Mouse (Mus musculus): ENCODE results near the gene Slc26a5. TPM values are rescaled to one million over a fixed set of nuclear protein-coding genes. Genes with fewer than 3 reads are reported as not detected.

The Slc26a5 gene
- polyA plus RNA-seq, 1 experiment from 2014 or later: not detected

GRCm38 (mm10) chr5:21768506-21768905, 96.9 kb downstream of the Slc26a5 start:
- 89% methylated on average over 4 of the region's 4 CpGs for WGBS
- Histone ChIP-seq H3K9ac (no peak overlapping the region), H3K4me1 (no peaks in the 10 kb centered on the region), H3K4me2 (replicated peaks) (no peak overlapping the region), H3K9me3 (no peaks in the 10 kb centered on the region), H3K36me3 (peaks cover 67% of the 10 kb centered on the region), H3K4me3 (no peak overlapping the region), H3K27ac (no peak overlapping the region), H3K27me3 (no peaks in the 10 kb centered on the region)
- no peak for ATAC-seq (ENCODE audit: low FRiP score, low read depth)

Other genes with a start within 250 kb of the Slc26a5 start
- gene Fbxl13, start 220.0 kb downstream of the Slc26a5 start, polyA plus RNA-seq (2015; fragmentation: Nextera tagmentation; extraction: Ambion mirVana): 0.08 and 0.24 TPM in 2 replicates
- gene Armc10, start 219.8 kb downstream of the Slc26a5 start, polyA plus RNA-seq (2015; fragmentation: Nextera tagmentation; extraction: Ambion mirVana): 54.4 TPM in 2 replicates
- gene Napepld, start 164.2 kb downstream of the Slc26a5 start, polyA plus RNA-seq (2015; fragmentation: Nextera tagmentation; extraction: Ambion mirVana): 2.1 and 2.5 TPM in 2 replicates
- 91.5 and 94.9 TPM in 2 replicates for gene Pmpcb, start 128.5 kb downstream of the Slc26a5 start, polyA plus RNA-seq (2015; fragmentation: Nextera tagmentation; extraction: Ambion mirVana)
- 67.5 and 73.5 TPM in 2 replicates for gene Dnajc2, start 80.4 kb downstream of the Slc26a5 start, polyA plus RNA-seq (2015; fragmentation: Nextera tagmentation; extraction: Ambion mirVana)
- gene Psmc2, start 80.3 kb downstream of the Slc26a5 start, polyA plus RNA-seq (2015; fragmentation: Nextera tagmentation; extraction: Ambion mirVana): 192 and 201 TPM in 2 replicates

Measured in limb, embryonic 13.5 days (tissue).